Mouse (Mus musculus): Measurements from ENCODE around the gene Crebl2. TPM values are rescaled to one million over a fixed set of nuclear protein-coding genes. Genes with fewer than 3 reads are reported as not detected.

Gene Crebl2
- total and polyA plus RNA-seq, 3 experiments = 2.0 to 12.3 (median 11.4) TPM

DNA sequence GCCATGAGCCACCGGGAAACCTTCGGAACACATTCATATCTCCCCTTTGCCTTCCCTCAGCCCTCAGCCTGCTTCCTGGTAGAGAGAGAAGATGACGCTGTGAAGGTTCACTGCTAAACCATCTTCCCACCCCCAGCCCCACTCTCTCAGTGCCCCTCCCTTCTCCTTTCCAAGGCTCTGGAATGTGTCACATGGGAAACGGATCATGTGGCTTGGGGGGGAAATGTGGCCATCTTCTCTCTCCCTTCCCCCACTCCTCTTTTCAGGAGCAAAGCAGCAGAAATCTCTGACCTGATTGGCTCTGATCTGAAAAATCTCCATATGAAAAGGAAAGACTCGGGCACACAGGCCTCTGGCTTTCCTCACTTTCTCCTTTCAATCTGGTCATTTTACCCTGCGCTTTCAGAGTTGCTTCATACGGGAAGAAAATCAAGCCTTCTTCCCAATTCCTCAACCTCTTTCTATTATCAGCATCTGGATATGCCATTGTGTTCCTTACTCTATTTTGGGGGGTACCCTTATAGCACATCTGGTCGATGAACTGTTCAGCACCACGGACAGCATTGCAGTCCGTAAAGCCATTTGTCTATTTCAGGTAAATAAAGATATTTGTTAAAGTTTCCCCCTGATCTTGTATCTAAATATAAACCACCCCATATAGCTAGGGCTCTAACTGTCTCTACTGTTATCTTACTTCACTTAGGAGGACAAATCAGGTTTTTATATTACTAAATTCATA lies 57.9 kb downstream of the Crebl2 start:
- Histone ChIP-seq H3K27me3 (ENCODE audit: insufficient read depth, low read length) (no peaks in the 10 kb centered on the region), H3K9me3 (replicated peaks) (no peaks in the 10 kb centered on the region), H3K4me3 (ENCODE audit: low read depth, low read length) (no peak overlapping the region), H3K4me1 (ENCODE audit: insufficient read depth, low read depth, low read length) (peaks cover 8% of the 10 kb centered on the region; the same call in 1 of the 2 replicates), H3K36me3 (replicated peaks) (peaks cover 16% of the 10 kb centered on the region)
- TF ChIP-seq TAL1 (conservative IDR thresholded peaks at IDR 0.05; ENCODE audit: low read depth, low read length) (no peak), GATA1 (IDR thresholded peaks at IDR 0.05; ENCODE audit: borderline replicate concordance, low read length) (no peak), GATA2 (IDR thresholded peaks at IDR 0.05; ENCODE audit: borderline replicate concordance, low read depth, low read length) (no peak), CTCF (IDR thresholded peaks at IDR 0.05; ENCODE audit: low read depth, low read length) (no peak), POLR2AphosphoS5 (IDR thresholded peaks at IDR 0.05; ENCODE audit: insufficient replicate concordance, low read depth, low read length) (no peak)
- ATAC-seq (ENCODE audit: extremely low read depth, insufficient number of reproducible peaks, low FRiP score, poor library complexity, severe bottlenecking) (no peak), DNase-seq (ENCODE audit: low spot score) (no peak)

DNA sequence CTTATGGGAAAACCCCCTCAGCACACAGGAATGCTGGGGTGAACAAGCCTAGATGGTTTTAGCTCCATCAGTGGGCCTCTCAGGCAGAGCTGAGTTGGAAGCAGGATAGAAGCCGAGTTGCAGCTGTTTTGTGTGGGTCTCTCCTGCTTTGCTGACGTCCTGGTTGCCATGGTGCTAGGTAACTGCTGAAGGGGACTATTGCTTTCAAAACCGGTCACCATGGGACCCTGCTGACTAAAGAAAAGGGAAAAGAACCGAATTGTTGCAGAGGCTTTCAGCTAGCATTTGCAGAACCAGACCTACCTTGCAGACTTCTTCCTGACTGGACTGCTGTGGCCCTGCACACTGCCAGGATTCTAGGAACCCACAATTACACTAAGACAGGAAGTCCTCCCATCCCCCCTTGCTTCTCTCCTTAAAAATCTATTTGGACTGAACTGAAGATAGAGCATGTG lies 58.6 kb downstream of the Crebl2 start:
- H3K27me3 ChIP-seq (ENCODE audit: insufficient read depth, low read length) = no peaks in the 10 kb centered on the region
- ATAC-seq (ENCODE audit: extremely low read depth, insufficient number of reproducible peaks, low FRiP score, poor library complexity, severe bottlenecking) = no peak
- H3K9me3 ChIP-seq (replicated peaks) = no peaks in the 10 kb centered on the region
- no peak for TF ChIP-seq GATA2 (IDR thresholded peaks at IDR 0.05; ENCODE audit: borderline replicate concordance, low read depth, low read length)
- no peak for TF ChIP-seq GATA1 (IDR thresholded peaks at IDR 0.05; ENCODE audit: borderline replicate concordance, low read length)
- TF ChIP-seq POLR2AphosphoS5 (IDR thresholded peaks at IDR 0.05; ENCODE audit: insufficient replicate concordance, low read depth, low read length) = no peak
- TF ChIP-seq CTCF (IDR thresholded peaks at IDR 0.05; ENCODE audit: low read depth, low read length) = no peak
- no peak for TF ChIP-seq TAL1 (conservative IDR thresholded peaks at IDR 0.05; ENCODE audit: low read depth, low read length)
- H3K36me3 ChIP-seq (replicated peaks) = peaks cover 18% of the 10 kb centered on the region
- H3K4me3 ChIP-seq (ENCODE audit: low read depth, low read length) = no peak overlapping the region
- DNase-seq (ENCODE audit: low spot score) = no peak
- H3K4me1 ChIP-seq (ENCODE audit: insufficient read depth, low read depth, low read length) = peaks cover 8% of the 10 kb centered on the region; the same call in 1 of the 2 replicates

DNA sequence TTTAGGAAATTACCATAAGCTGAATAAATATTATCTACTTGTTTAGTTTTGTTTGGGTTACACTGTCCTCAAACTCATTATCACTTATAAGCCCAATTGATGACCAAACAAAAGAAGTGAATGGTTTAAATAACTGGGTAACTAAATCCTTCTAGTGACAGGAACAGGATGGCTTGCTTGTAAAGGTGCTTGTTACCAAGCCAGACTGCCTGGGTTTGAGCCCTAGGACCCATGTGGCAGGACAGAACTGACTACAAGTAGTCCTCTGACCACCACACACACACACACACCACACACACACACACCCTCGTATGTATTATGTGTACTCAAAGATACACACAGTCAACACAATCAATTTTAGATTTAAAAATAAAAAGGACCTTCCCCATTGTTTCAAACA lies 59.8 kb downstream of the Crebl2 start:
- no peak for DNase-seq (ENCODE audit: low spot score)
- TF ChIP-seq GATA1 (IDR thresholded peaks at IDR 0.05; ENCODE audit: borderline replicate concordance, low read length) (no peak), POLR2AphosphoS5 (IDR thresholded peaks at IDR 0.05; ENCODE audit: insufficient replicate concordance, low read depth, low read length) (no peak), TAL1 (conservative IDR thresholded peaks at IDR 0.05; ENCODE audit: low read depth, low read length) (no peak), CTCF (IDR thresholded peaks at IDR 0.05; ENCODE audit: low read depth, low read length) (no peak), GATA2 (IDR thresholded peaks at IDR 0.05; ENCODE audit: borderline replicate concordance, low read depth, low read length) (no peak)
- H3K4me1 ChIP-seq (ENCODE audit: insufficient read depth, low read depth, low read length) = peaks cover 8% of the 10 kb centered on the region; the same call in 1 of the 2 replicates
- H3K9me3 ChIP-seq (replicated peaks) = no peaks in the 10 kb centered on the region
- ATAC-seq (ENCODE audit: extremely low read depth, insufficient number of reproducible peaks, low FRiP score, poor library complexity, severe bottlenecking) = no peak
- no peaks in the 10 kb centered on the region for H3K27me3 ChIP-seq (ENCODE audit: insufficient read depth, low read length)
- H3K4me3 ChIP-seq (ENCODE audit: low read depth, low read length) = no peak overlapping the region
- peaks cover 20% of the 10 kb centered on the region for H3K36me3 ChIP-seq (replicated peaks)

DNA sequence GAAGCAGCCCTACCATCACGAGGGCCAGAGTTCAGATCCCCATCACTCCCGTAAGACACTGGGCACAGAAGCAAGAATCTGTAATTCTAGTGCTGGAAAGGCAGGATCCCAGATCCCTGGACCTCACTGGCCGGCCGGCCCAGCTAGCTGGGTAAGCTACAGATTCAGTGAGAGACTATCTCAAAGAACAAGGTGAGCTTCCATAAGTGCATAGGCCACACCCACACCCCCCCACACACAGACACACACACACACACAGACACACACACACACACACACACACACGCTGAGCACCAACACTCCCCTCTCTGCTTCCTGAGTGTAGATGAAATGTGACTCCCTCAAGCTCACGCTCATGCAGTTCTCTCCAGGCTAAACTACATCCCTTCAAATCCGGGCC lies 60.5 kb downstream of the Crebl2 start:
- H3K9me3 ChIP-seq (replicated peaks) = no peaks in the 10 kb centered on the region
- peaks cover 22% of the 10 kb centered on the region for H3K36me3 ChIP-seq (replicated peaks)
- TF ChIP-seq POLR2AphosphoS5 (IDR thresholded peaks at IDR 0.05; ENCODE audit: insufficient replicate concordance, low read depth, low read length) = no peak
- no peak for TF ChIP-seq GATA2 (IDR thresholded peaks at IDR 0.05; ENCODE audit: borderline replicate concordance, low read depth, low read length)
- TF ChIP-seq GATA1 (IDR thresholded peaks at IDR 0.05; ENCODE audit: borderline replicate concordance, low read length) = no peak
- no peak for TF ChIP-seq TAL1 (conservative IDR thresholded peaks at IDR 0.05; ENCODE audit: low read depth, low read length)
- no peak for TF ChIP-seq CTCF (IDR thresholded peaks at IDR 0.05; ENCODE audit: low read depth, low read length)
- ATAC-seq (ENCODE audit: extremely low read depth, insufficient number of reproducible peaks, low FRiP score, poor library complexity, severe bottlenecking) = no peak
- no peak overlapping the region for H3K4me3 ChIP-seq (ENCODE audit: low read depth, low read length)
- DNase-seq (ENCODE audit: low spot score) = no peak
- H3K4me1 ChIP-seq (ENCODE audit: insufficient read depth, low read depth, low read length) = peaks cover 9% of the 10 kb centered on the region; the same call in 1 of the 2 replicates
- no peaks in the 10 kb centered on the region for H3K27me3 ChIP-seq (ENCODE audit: insufficient read depth, low read length)

DNA sequence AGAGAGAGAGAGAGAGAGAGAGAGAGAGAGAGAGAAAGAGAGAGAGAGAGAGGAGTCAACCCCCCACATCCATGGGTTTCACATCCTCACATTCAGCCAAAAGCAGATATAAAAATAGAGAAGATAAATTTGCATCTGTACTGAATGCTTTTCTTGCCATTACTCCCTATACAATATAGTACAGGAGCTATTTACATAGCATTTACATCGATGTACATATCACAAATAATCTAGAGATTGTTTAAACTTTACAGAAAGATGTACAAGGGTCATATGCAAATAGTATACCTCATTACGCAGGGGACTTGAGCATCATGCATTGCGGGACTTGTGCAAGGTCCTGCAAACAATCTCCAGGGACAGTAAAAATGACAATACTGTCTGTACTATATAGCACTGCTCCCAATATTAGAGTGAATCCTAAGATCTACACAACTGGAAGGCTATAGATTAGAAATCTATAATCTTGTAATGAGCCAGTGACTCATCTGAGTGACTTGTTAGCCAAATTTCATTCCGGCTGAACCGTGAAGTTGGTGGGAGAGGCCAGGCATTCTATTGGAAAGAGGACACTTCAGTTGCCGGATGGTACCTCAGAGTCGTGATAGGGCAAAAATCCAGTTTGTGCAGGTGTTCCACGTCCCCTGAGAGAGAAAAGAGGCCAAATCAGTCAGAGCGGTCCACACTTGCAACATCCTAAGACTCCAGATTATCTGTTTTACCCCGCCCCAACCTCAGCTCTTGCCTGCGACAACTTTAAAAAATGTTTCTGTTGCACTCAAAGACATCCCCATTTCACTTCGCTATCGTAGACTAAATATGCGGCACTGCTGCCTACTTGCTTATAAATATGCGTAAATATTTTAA lies 66.8 kb downstream of the Crebl2 start:
- TF ChIP-seq GATA1 (IDR thresholded peaks at IDR 0.05; ENCODE audit: borderline replicate concordance, low read length) (no peak), TAL1 (conservative IDR thresholded peaks at IDR 0.05; ENCODE audit: low read depth, low read length) (no peak), GATA2 (IDR thresholded peaks at IDR 0.05; ENCODE audit: borderline replicate concordance, low read depth, low read length) (no peak), POLR2AphosphoS5 (IDR thresholded peaks at IDR 0.05; ENCODE audit: insufficient replicate concordance, low read depth, low read length) (no peak), CTCF (IDR thresholded peaks at IDR 0.05; ENCODE audit: low read depth, low read length) (no peak)
- peaks cover 26% of the 10 kb centered on the region for H3K36me3 ChIP-seq (replicated peaks)
- H3K4me1 ChIP-seq (ENCODE audit: insufficient read depth, low read depth, low read length) = peaks cover 30% of the 10 kb centered on the region
- no peak for ATAC-seq (ENCODE audit: extremely low read depth, insufficient number of reproducible peaks, low FRiP score, poor library complexity, severe bottlenecking)
- no peaks in the 10 kb centered on the region for H3K9me3 ChIP-seq (replicated peaks)
- DNase-seq (ENCODE audit: low spot score) = no peak
- no peaks in the 10 kb centered on the region for H3K27me3 ChIP-seq (ENCODE audit: insufficient read depth, low read length)
- peak overlapping the region; percentile 84 for H3K4me3 ChIP-seq (ENCODE audit: low read depth, low read length)

Data from G1E (cell line).